Mouse (Mus musculus) liver (tissue): ENCODE measurements at regions not wholly inside any gene's neighbourhood (a gene's known extent, or its start where the extent isn't known, plus 50 kb on each side); places are given as distances from the start of the nearest gene placed in this dataset.
A peak's percentile ranks its signal among the peaks of the same experiment; 100 is the strongest.

ENCODE experiments used
- DNase-seq: peaks from one replicate; pipeline ENCODE4 v3.0.0-alpha.2; 2020; ENCODE audit warnings: mixed read lengths

- no peak for DNase-seq
Measured at GRCm38 (mm10) chr9:46736232-46736631, 262.3 kb upstream of the Gm4791 start.

GRCm38 (mm10) chr9:46735664-46736067 is 262.9 kb upstream of the Gm4791 start:
- peak; percentile 68 for DNase-seq

GRCm38 (mm10) chr9:46728465-46728864 is 270.1 kb upstream of the Gm4791 start:
- DNase-seq: no peak

GRCm38 (mm10) chr9:46724231-46724630 is 274.3 kb upstream of the Gm4791 start:
- DNase-seq: no peak

- no peak for DNase-seq
Measured at GRCm38 (mm10) chr9:46713415-46713814, 285.1 kb upstream of the Gm4791 start.

- DNase-seq: no peak
Measured at GRCm38 (mm10) chr9:46704151-46704905, 294.2 kb upstream of the Gm4791 start.

- DNase-seq: no peak
Measured at GRCm38 (mm10) chr9:46703674-46704073, 294.9 kb upstream of the Gm4791 start.

- no peak for DNase-seq
Measured at GRCm38 (mm10) chr9:46702901-46703636, 295.5 kb upstream of the Gm4791 start.

- no peak for DNase-seq
Measured at GRCm38 (mm10) chr9:46702053-46702900, 296.3 kb upstream of the Gm4791 start.

- DNase-seq: no peak
Measured at GRCm38 (mm10) chr9:46696171-46696570, 302.4 kb upstream of the Gm4791 start.

GRCm38 (mm10) chr9:46689331-46689730 is 309.2 kb upstream of the Gm4791 start:
- no peak for DNase-seq

- no peak for DNase-seq
Measured at GRCm38 (mm10) chr9:46684113-46684850, 314.3 kb upstream of the Gm4791 start.

- DNase-seq: no peak
Measured at GRCm38 (mm10) chr9:46672050-46672449, 326.5 kb upstream of the Gm4791 start.

- no peak for DNase-seq
Measured at GRCm38 (mm10) chr9:46654422-46654821, 334.6 kb upstream of the 4931429L15Rik start.

GRCm38 (mm10) chr9:46647238-46647922 is 327.6 kb upstream of the 4931429L15Rik start:
- DNase-seq: no peak

GRCm38 (mm10) chr9:46645469-46645884 is 325.7 kb upstream of the 4931429L15Rik start:
- DNase-seq: no peak

- no peak for DNase-seq
Measured at GRCm38 (mm10) chr9:46643551-46643950, 323.8 kb upstream of the 4931429L15Rik start.

- peak; percentile 45 for DNase-seq
Measured at GRCm38 (mm10) chr9:46642696-46643095, 322.9 kb upstream of the 4931429L15Rik start.

GRCm38 (mm10) chr9:46636261-46637010 is 316.6 kb upstream of the 4931429L15Rik start:
- DNase-seq: no peak

- no peak for DNase-seq
Measured at GRCm38 (mm10) chr9:46633952-46634351, 314.2 kb upstream of the 4931429L15Rik start.

- no peak for DNase-seq
Measured at GRCm38 (mm10) chr9:46632576-46632975, 312.8 kb upstream of the 4931429L15Rik start.
